Mouse (Mus musculus) E14TG2a.4 (cell line): ENCODE results near the gene Tmem132d.

ENCODE experiments used
- CTCF ChIP-seq: conservative IDR thresholded peaks from 2 replicates; pipeline ENCODE4 v1.5.1; 2014; ENCODE audit warnings: low read length
- NANOG ChIP-seq: IDR thresholded peaks from 2 replicates; pipeline ENCODE4 v1.6.1; 2014; ENCODE audit warnings: borderline replicate concordance, low read length, mixed read lengths
- POU5F1 ChIP-seq: IDR thresholded peaks from 2 replicates; pipeline ENCODE4 v1.6.1; 2014; ENCODE audit warnings: low read length, borderline replicate concordance

DNA sequence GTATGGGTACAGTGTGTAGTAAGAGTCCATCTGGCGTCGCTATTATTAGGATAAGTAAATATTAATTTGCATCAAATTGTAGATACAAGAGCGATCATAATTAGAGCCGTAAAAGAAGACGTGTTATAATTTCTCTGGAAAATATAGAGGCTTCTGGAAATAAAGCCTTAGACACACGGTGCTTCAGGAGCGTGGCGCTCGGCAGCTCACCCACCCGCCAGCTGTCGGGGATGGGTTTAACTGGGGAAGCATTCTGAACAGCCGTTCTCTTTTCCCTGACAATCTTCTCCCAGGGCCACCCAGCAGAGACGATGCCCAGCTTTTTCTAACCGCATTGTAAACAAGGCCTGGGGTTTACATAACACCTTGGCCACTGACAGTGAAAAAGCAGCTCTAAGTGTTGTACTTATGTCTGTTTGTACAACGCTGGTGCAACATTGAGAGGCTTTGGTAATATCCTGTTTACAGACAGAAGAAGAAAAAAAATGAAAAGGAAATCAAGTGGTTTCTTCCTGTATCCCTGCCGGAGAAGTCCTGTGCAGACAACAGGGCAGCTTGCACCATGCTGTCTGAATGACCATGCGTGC is 476.3 kb downstream of the Tmem132d start:
- TF ChIP-seq CTCF (no peak), POU5F1 (no peak), NANOG (no peak)
